Mouse (Mus musculus) embryo, embryonic 11 days (tissue): Measurements from ENCODE around the gene 1700029P11Rik.

Source experiments
- DNase-seq: peaks from one replicate; pipeline ENCODE4 v3.0.0-alpha.2; 2015

The 1700029P11Rik gene

DNA sequence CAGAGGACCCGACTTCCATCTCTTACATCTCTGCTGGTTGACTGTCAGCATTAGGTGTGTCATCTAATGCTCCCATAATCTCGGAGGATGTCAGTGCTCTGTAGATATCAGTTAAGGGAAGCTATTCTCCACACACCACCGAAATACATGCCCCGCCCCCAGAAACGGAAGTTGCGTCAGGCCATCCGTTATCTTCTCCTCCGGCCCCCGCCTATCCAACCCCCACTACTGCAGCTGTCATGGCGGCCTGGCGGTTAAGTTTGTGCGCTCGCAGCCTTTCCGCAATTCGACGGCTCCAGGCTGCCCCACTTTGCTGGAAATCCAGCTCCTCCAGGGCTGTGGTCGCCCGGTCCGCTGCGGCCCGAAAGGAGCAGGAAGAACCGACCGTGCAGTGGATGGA lies at the start of gene 1700029P11Rik:
1700029P11Rik (plus strand) TSS at position 220 of the 400 bp plus-strand sequence.
- no peak for DNase-seq

DNA sequence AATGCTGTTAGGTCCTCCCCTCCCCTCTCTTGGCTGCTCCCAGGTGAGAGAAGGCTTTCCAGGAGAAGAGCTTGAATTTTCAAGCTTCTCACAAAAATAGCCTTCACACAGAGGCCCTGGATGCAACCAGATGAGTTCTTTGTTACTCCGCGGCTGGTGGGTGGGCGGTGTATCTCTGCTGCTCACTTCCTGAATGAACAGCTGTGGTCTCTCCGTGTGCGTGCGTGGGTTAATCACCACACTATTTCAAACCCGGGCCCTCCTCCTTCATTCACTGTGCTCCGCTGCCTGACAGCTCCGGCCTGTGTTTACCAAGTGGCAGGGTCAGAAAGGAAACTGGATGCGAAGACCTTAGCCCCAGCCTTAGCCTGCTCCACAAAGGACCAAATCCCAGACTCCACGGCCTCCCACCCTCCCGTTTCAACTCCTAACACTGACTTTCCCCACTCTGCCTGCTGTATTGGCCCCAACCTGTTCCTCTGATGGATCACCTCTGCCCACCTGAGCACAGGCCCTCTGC lies 47.3 kb upstream of the 1700029P11Rik start:
- peak; percentile 16 for DNase-seq

DNA sequence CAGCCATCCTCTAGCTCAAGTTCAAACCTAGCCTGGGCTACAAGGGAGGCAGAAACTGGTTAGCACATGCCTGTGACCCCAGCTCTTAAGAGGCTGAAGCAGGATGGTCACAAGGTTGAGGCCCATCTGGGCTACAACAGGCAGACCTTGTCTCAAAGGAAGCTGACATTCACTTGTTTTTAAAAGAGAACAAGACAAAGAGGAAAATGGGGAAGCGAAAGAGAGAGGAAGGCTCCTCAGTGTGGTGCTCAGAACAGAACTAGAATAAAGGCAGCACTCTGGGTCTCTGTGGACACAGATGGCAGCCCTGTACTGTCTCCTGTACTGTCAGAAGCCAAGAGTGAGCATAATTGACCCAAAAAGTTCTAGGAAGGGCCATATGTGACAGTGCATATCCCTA lies 46.4 kb upstream of the 1700029P11Rik start:
- no peak for DNase-seq

DNA sequence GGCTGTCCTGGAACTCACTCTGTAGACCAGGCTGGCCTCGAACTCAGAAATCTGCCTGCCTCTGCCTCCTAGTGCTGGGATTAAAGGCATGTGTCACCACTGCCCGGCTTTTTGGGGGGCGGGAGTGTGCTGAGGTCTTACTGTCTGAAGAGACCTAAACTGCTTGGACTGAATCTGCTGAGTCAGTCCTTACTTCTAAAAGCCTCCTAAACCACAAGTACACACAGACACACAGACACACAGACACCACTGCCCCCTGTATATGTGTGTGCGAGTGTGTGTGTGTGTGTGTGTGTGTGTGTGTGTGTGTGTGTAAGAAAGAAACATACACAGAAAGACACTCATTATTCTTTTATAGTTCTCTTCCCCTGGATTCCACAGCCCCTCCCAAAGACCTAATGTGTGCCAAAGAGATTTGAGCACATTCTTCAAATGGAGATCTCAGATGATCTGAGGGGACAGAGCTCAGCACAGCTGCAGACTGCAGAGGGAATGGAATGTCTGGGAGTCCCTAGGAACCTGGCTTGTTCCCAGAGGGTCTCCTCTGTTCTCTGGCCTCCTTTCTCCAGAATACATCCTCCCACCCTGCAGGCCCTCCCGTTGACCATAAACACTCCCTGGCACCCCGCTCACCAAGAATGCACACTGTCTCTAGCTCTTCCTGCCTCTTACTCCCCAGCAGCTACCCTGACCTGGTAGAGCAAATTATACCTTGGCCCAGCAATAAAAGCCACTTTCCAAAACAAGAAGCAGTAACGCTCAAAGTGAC lies 44.3 kb upstream of the 1700029P11Rik start:
- DNase-seq: no peak

DNA sequence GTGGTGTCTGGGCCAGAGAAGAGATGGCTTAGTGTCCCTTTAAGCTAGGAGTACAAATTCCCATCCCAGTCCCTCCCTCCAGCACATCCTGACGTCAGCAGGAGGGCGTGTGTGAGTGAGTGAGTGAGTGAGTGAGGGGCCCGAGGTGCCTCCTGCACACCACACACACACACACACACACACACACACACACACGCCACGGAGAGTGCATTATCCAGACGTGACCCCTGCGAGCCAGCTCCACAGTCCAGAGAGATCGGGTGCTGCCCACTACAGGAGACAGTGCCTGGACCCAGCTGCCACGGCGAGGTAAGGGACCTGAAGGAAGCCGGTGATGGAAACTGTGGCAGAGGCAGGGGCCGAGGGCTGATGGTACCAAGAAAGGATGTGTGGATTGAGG lies 43.7 kb upstream of the 1700029P11Rik start, which contains the start of gene Csdc2:
Csdc2 (plus strand) TSS at position 81 of the 400 bp plus-strand sequence.
- DNase-seq: peak; percentile 76

DNA sequence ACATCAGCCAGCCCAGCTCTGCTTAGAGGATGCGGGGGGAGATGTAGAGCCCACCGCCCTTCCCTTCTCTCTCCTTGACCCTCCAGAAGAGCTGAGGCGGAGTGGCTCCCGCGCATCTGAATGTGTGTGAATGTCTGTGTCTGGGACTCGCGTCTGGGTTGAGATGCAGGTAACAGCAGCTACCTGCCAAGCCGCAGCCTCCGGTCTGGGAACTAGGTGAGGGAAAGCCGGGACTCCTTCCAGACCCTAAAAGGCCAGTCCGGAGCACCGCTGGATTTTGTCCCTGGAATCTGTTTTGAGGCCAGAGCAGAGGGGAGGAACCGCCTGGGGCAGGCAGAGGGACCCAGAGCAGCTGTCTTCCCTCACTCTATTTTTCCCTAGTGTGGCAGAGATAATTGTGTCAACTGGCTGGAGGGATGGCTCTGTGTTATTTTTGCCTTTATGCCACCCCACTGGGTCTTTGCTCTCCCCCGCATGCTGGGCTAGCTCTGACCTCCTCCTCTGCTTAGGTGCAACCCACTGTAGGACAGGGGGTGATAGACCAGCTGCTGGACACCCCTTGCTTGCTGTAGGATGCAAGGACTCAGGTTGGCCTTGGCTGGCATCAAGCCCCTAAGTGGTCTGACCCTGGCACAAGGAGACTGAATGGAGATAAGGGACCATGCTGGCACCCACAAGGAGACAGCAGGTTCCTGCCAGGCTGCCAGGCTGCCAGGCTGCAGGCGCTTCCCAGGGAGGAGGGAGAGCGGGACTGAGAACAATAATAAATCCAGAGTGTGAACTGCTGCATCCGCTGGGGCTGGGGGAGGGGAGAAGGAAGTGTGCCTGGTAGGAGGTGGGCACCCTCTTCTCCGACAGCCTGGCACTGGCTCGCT lies 43.0 kb upstream of the 1700029P11Rik start:
- DNase-seq: peak; percentile 26

DNA sequence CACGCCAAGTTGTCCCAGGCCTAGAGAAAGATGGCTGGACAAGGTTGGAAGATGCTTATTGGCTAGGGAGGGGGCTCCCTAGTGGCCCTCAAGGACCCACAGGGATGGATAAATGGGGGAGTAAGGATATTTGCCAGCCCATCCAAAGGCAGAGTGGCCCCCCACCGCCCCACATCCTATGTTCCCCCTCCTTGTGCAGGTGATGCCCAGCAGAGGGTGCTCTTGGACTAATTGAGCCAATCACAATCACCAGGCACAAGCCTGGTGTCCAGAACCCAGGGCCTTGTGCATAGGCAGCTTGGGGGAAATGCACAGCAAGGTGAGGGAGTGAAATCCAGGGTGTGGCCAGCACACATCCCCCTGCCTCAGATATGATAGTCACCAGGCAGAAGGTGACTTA lies 42.1 kb upstream of the 1700029P11Rik start:
- DNase-seq: peak; percentile 78

DNA sequence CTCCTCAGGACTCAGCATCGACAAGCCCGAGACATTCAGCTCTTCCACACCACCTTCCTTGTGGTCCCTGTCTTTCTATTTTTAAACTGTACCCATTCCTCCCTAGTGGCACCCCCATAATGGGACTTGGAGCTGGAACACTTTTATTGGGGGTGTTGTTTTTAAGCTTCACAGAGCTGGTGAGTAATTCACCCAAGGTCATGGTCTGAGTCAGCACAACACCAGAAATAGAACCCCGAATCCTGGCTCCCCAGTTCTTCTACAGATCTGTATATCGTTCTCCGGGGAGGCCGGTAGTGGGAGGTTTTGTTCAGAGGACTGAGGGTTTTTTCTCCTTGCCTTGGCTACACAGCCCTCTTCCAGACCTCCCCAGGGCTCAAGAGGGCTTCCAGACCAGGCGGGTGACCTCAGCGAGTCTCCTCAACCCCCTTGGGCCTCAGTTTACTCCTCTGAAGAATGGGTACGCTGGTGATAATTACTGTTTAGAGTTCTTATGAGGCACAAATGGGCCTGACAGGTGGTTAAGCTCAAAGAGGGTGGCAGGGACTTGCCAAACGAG lies 41.1 kb upstream of the 1700029P11Rik start:
- DNase-seq: no peak

DNA sequence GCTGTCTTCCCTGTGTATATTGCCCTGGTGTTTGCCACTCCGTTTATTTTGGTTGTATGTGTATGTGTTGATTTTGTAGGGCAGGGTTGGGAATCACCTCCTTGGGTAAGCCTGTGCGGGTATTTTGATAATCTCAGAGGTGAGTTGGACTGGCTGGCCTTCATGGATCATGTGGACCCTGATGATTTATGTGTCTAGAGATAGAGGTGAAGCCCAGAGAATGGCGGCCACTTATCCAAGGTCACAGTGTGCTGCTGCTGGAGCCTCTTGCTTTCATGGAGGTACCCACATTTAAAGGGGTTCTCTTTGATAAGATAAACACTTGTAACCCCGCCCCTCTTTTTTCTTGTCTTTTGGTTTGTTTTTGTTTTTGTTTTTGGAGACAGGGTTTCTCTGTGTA lies 40.6 kb upstream of the 1700029P11Rik start:
- DNase-seq: no peak

DNA sequence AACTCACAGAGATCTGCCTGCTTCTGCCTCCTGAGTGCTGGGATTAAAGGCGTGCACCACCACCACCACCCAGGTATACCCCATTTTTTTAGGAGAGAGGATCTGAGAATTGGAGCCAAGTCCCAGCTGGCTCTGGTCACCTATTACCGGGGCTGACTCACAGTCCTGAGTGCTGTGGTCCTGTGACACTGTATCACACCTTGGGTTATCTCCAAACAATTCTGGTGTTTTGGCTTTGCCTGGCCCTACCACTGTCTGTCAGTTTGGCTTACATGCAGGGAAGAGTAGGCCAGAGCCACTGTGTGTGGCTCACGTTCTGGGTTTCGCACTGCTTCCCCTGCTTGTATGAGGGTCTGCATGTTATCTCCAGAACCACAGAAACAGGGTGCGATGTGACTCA lies 40.1 kb upstream of the 1700029P11Rik start:
- no peak for DNase-seq

DNA sequence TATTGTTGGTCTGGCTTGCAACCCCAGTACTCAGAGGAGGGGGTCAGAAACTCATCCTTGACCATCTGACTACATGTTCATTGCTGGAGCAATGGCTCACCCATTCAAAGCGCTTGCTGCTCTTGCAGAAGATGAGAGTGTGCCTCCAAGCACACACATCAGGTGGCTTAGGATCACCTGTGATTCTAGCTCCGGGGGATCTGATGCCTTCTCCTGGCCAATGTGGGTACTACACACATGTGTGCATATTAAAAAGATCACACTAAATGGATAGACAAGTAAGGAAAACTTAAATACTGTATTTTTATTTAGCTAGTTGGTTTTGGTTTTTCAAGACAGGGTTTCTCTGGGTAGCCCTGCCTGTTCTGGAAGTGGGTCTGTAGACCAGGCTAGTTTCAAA lies 39.3 kb upstream of the 1700029P11Rik start:
- DNase-seq: no peak

DNA sequence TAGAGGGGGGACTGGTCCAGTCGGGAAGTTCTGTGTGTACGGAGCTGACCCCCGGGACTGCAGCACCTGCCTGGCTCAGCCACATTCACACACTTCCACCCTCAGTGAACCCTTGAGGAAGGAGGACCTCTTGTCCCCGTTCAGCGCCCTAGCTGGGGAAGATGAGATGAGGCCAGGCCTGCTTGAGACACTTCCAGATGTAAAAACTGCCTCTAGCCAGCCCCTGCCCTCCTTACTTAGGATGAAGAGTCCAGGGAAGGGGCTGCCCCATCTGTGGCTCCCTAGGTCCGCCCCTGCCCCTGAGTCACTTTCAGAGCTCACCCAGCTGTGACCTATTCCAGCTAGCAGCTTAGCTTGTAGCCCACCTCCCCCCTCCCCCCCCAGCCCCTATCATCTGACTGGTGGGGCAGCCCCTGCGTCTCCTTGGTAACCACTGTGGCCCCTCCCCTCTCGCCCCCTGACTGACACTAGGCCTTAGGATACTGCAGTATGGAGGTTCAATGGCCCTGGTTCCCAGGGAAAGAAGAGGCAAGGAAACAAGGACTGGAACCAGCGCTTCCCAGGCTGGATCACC lies 37.1 kb upstream of the 1700029P11Rik start:
- peak; percentile 83 for DNase-seq

DNA sequence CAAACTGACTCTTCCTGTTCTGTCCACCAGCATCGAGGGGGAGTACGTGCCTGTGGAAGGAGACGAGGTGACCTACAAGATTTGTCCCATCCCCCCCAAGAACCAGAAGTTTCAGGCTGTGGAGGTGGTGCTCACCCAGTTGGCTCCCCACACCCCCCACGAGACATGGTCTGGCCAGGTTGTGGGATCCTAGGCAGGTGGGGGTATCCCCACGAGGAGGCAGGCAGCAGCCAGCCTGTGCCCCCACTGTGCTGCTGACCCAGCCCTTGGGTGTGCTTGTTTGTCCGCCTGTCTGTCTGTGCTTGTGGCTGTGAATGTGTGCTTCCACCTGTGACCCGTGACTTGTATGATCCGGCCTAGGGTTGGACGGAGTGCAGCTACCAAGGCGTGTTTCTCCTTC lies 31.3 kb upstream of the 1700029P11Rik start:
- DNase-seq: no peak

DNA sequence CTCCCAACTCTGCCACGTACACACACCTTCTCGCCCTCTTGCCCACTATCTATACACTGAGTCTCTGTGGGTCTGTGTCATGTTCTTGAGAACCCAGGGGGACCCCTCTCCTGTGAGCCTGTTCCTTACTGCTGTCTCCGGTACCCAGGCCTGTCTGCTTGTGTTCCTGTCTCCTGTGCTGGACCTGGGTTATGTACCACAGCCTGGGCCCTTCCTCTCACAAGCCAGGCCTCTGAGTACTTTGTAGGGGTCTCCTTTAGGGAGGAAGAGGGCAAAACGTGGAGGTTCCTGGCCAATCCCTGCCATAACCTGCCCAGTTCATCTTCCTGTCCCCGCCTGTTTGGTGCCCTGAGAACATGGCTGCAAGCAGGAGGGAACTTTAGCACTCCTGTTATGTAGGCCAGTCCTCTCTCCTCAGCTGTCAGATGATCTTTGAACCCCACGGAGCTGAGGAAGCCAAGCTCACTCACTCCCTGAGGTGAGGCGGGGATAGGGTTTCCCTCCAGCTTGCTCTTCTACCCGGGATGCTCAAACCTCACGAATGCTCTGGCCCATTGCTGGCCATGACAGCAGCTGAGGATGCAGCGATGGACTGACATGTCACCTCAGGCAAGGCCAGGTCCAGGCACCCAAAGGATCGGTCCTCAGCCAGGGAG lies 30.7 kb upstream of the 1700029P11Rik start:
- no peak for DNase-seq

DNA sequence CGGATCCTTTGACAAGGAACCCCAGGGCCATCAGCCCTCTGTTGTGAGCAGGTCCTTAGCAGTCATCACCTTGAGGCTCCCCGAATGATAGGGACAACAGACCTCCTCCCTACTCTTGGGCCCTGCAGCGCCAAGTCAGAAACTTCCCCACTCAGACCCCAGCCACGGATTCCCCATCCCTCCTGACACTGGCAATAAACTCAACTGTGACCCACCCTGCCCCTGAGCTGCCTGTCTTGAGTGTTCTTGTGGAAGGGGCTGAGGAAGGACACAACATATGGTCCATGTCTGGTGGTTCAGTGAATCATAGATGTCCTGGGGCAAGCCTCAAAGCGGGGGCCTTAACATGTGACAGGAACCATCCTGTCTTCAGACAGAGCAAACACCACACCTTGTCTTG lies 29.6 kb upstream of the 1700029P11Rik start:
- no peak for DNase-seq

DNA sequence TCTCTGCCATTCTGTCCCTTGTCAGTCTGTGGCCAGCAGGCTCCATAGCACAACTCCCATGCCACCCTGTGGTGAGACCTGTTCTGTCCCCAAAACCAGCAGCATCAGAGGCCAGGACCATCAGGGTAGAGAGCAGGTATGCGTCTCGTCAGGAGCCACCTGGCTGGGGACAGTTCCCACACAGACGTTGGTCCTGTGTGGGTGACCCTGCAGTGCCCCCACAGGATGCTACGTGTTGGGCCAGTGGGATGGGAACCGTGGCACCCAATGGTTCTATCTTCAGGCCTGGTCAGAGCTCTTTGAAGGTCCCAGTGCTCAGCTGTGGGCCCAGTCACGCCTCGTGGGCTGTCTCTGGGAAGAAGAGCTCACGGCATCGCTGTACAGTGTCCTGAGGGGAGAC lies 29.2 kb upstream of the 1700029P11Rik start:
- no peak for DNase-seq

DNA sequence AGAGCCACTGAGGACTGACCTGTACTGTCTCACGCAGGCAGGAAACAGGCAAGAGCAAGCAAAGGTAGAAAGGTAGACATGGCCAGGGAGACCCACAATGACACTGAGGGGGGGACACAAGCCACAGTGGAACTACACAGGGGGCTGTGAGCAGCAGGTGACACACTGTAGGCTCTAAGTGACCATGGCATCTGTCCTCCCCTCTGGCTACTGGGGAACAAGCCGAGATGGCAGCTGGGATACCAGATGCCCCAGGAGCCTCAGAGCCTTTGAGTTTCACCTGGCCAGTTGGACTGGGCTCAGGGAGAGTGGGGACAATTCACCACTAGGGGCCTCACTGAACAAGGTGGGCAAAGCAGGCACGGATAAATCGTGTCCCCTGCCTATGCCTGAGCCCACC lies 28.0 kb upstream of the 1700029P11Rik start:
- no peak for DNase-seq

DNA sequence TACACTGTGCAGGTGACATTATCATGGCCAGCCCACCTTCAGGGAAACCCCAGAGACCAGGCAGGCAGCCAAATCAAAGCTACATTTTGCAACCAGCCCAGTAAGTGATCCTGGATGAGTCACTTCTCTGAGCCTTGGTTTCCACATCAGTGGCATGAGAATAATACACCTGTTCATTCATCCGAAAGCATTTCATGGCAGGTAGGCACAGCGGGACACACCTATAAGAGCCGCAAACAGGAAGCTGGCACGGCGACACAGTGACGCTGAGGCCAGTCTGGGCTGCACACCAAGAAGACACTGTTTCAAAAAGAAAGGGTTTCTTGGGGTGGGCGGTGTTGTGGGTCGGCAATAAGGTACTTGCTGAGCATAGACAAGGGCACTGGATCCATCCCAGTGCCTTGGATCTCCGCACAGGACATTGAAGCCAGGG lies 26.2 kb upstream of the 1700029P11Rik start:
- DNase-seq: no peak

DNA sequence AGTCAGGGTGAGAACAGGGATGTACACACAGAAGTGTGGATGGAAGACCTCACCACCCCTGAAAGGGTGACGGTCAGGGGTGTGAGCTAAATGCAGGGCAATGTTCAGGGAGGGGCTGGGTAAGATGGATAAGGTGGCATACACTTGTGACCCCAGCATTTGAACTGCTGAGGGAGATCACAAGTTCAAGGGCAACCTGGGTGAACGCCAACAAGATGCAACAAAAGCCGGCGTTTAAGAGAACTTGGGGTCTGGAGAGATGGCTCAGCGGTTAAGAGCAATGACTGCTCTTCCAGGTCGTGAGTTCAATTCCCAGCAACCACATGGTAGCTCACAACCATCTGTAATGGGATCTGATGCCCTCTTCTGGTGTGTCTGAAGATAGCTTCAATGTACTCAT lies 25.6 kb upstream of the 1700029P11Rik start:
- DNase-seq: no peak

DNA sequence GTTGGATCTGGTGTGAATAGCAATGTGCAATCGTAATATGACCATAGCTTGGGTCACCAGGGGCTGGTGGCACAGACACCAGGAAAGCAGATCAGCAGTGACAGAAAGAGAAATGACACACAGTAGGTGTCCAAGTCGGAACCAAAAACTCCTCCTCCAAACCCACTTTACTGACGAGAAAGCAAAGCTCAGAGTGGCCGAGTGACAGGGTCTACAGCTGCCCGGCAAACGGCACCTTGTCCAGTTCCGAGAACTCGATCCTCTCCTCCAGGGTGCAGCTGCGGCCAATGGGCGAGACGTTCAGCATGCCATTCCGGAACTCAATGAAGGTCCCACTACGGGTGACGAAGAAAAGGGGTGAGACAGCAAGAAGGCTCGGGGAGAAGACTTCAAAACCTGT lies 24.9 kb upstream of the 1700029P11Rik start:
- no peak for DNase-seq

DNA sequence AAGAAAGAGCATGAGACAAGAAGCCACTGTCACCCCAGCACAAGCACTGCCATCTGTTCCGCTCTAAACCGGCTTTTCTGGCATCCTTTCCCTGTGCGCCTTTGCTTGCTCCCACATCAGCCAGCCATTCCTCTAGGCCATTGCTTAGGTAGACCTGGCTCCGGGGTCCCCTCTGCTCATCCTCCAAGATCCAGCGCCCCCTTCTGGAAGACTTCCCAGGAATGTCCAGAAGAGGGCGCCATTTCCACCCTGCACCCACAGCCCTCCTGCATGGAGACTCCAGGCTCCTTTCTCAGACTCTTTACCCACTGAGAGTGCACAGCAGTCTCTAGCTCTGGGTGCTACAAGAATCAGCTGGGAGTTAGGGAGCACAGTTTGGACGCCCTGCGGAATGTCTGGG lies 23.9 kb upstream of the 1700029P11Rik start:
- peak; percentile 54 for DNase-seq

DNA sequence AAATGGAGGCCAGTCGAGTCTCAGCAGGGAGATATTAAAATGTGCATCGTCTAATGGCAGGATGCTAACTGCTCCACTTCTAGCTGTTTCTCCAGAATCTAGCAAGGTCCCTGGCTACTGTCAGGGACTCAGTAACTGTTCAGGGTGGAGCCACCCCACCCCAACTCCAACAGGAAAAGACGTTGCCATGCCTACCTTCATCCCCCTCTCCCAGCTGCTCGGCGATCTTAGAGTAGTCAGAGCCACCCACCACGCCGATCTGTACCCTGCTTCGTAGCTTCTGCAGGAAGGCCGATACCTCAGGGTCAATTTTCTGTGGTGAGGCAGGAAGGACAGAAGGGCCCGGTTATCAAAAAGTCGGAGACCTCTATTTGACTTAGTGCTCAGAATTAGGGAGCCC lies 22.7 kb upstream of the 1700029P11Rik start:
- no peak for DNase-seq

DNA sequence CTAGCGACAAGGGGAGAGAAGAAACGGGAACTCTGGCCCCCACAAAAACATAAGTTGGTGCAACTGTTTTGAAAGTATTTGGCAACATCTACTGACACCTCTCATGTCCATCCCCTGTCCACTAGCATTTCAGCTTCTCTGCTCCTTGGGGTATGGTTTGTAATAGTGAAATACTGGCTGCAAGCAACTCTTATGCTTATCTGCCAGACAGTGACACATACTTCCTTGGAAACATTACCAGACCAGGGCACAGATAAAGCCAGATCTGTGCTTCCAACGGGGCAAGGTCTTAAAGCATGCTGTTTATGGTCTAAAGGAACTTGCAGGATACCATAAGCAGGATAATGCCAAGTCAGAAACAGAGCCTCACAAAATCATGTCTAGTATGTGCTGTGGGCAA lies 21.4 kb upstream of the 1700029P11Rik start:
- no peak for DNase-seq
